ENCODE assay signal across 9 mouse cellular contexts in the genomic region with DNA sequence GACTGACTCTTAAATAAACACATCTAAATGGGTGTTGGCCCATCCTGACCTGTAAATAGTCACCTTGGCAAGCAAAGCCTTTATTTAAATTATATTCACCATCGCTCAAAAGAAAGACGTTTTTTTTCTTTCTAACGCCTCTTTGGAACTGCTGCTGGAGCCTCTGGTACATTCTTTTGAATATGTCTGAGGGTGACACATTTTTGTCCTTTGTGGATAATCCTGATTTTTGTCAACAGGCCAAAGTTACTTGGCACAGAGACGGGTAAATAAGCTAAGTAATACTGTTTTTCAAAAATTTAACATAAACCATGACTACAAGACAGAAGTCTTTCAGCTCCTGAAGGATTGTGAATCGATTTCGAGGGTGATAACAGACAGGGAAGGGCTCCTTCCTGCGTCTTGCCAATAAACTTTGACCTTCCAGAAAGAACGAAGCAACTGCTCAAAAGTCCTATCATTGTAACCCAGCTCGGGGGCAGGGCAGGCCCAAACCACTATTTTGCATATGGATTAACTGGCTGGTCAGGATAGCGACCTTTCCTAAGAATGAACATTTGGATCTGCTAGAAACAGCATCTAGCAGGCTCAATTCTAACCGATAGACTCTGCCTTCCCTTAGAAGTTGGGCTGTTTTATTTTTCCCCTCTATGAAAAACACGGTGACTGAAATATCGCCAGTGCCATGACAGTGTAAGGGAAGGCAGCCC. TPM values are rescaled to one million over a fixed set of nuclear protein-coding genes. Genes with fewer than 3 reads are reported as not detected.
DNase-seq lines count a peak whose midpoint lies in the region; ATAC-seq lines count a peak whose summit lies in the region.
"Had no signal": no experiment of that assay in that cellular context is flagged by ENCODE, and none has a peak within 500 bp of the region (broad histone marks: within the 10 kb centered on the region; RNA-seq: fewer than 3 reads in every experiment).

No protein-coding gene starts in this region.

- no peak for ATAC-seq in forebrain, embryonic 11.5 days (replicated peaks; ENCODE audit: low FRiP score)
- no peak for ATAC-seq in lung, embryonic 15.5 days (ENCODE audit: borderline replicate concordance, extremely low read depth, low FRiP score, low TSS enrichment)
- no peak for ATAC-seq in forebrain, embryonic 12.5 days (ENCODE audit: low FRiP score)
- no peak for ATAC-seq in stomach, embryonic 14.5 days (ENCODE audit: insufficient number of reproducible peaks, insufficient read depth, low FRiP score, low read depth)

- no peak overlapping the region for H3K4me3 ChIP-seq in forebrain, embryonic 11.5 days (ENCODE audit: low read depth, low read length)
- H3K4me3 ChIP-seq in forebrain, embryonic 10.5 days: no peak overlapping the region
- H3K4me3 ChIP-seq in lung, embryonic 15.5 days: no peak overlapping the region
- H3K4me3 ChIP-seq in forebrain, embryonic 12.5 days (replicated peaks): no peak overlapping the region
- no peak overlapping the region for H3K4me3 ChIP-seq in stomach, embryonic 14.5 days (ENCODE audit: low read depth, low read length)

- H3K9ac ChIP-seq in forebrain, embryonic 11.5 days (ENCODE audit: low read length): no peak overlapping the region
- no peak overlapping the region for H3K9ac ChIP-seq in lung, embryonic 15.5 days
- H3K9ac ChIP-seq in forebrain, embryonic 12.5 days: no peak overlapping the region
- no peak overlapping the region for H3K9ac ChIP-seq in stomach, embryonic 14.5 days (replicated peaks; ENCODE audit: low read depth, low read length)

- no peak overlapping the region for H3K27ac ChIP-seq in forebrain, embryonic 11.5 days (ENCODE audit: low read depth, low read length)
- no peak overlapping the region for H3K27ac ChIP-seq in forebrain, embryonic 10.5 days
- peak overlapping the region; percentile 77 for H3K27ac ChIP-seq in lung, embryonic 15.5 days
- H3K27ac ChIP-seq in forebrain, embryonic 12.5 days: peak overlapping the region; percentile 36
- H3K27ac ChIP-seq in stomach, embryonic 14.5 days (ENCODE audit: low read length): peak overlapping the region; percentile 70; the same call in 1 of the 2 replicates

- H3K4me1 ChIP-seq in forebrain, embryonic 11.5 days (replicated peaks; ENCODE audit: control insufficient read depth, insufficient read depth, low read length): 0 out of 2 replicates have a peak, but pooled peaks cover 4% of the 10 kb centered on the region
- peaks cover 46% of the 10 kb centered on the region for H3K4me1 ChIP-seq in forebrain, embryonic 10.5 days
- H3K4me1 ChIP-seq in lung, embryonic 15.5 days: peaks cover 44% of the 10 kb centered on the region
- peaks cover 42% of the 10 kb centered on the region for H3K4me1 ChIP-seq in forebrain, embryonic 12.5 days
- peaks cover 35% of the 10 kb centered on the region for H3K4me1 ChIP-seq in stomach, embryonic 14.5 days (ENCODE audit: control insufficient read depth, insufficient read depth, low read length)

- WGBS in forebrain, embryonic 11.5 days: 29% methylated on average over 13 of the region's 13 CpGs
- WGBS in forebrain, embryonic 10.5 days: 35% methylated on average over 13 of the region's 13 CpGs
- 34% methylated on average over 13 of the region's 13 CpGs for WGBS in lung, embryonic 15.5 days
- 24% methylated on average over 13 of the region's 13 CpGs for WGBS in forebrain, embryonic 12.5 days
- 39% methylated on average over 13 of the region's 13 CpGs for WGBS in stomach, embryonic 14.5 days

- DNase-seq in forebrain, embryonic 11.5 days (ENCODE audit: low spot score): peak; percentile 38
- DNase-seq in forebrain, embryonic 10.5 days (ENCODE audit: extremely low spot score, low spot score): no peak
- DNase-seq in lung, postnatal 36 days: no peak
- no peak for DNase-seq in retina, embryonic 14.5 days (ENCODE audit: low spot score)
- DNase-seq in kidney, postnatal 36 days: no peak
- DNase-seq: right cerebral cortex, postnatal 4 days had no signal

- no peak overlapping the region for H3K4me2 ChIP-seq in forebrain, embryonic 11.5 days (ENCODE audit: low read depth, low read length, severe bottlenecking)
- H3K4me2 ChIP-seq in lung, embryonic 15.5 days: no peak overlapping the region
- no peak overlapping the region for H3K4me2 ChIP-seq in forebrain, embryonic 12.5 days
- no peak overlapping the region for H3K4me2 ChIP-seq in stomach, embryonic 14.5 days (replicated peaks; ENCODE audit: low read depth, low read length)

- no peaks in the 10 kb centered on the region for H3K9me3 ChIP-seq in forebrain, embryonic 11.5 days (ENCODE audit: control insufficient read depth, low read length)
- H3K9me3 ChIP-seq in forebrain, embryonic 10.5 days: no peaks in the 10 kb centered on the region
- H3K9me3 ChIP-seq in lung, embryonic 15.5 days: no peaks in the 10 kb centered on the region
- H3K9me3 ChIP-seq in forebrain, embryonic 12.5 days: no peaks in the 10 kb centered on the region
- no peaks in the 10 kb centered on the region for H3K9me3 ChIP-seq in stomach, embryonic 14.5 days (ENCODE audit: control insufficient read depth, low read depth, low read length)

- H3K27me3 ChIP-seq in forebrain, embryonic 11.5 days (ENCODE audit: control insufficient read depth, insufficient read depth, low read length): no peaks in the 10 kb centered on the region
- peaks cover 23% of the 10 kb centered on the region for H3K27me3 ChIP-seq in forebrain, embryonic 10.5 days (ENCODE audit: poor library complexity, severe bottlenecking)
- no peaks in the 10 kb centered on the region for H3K27me3 ChIP-seq in lung, embryonic 15.5 days
- peaks cover 18% of the 10 kb centered on the region for H3K27me3 ChIP-seq in forebrain, embryonic 12.5 days
- H3K27me3 ChIP-seq in stomach, embryonic 14.5 days (ENCODE audit: control insufficient read depth, insufficient read depth, low read length): no peaks in the 10 kb centered on the region

- H3K36me3 ChIP-seq in forebrain, embryonic 11.5 days (ENCODE audit: control insufficient read depth, insufficient read depth, low read length): no peaks in the 10 kb centered on the region
- H3K36me3 ChIP-seq in forebrain, embryonic 10.5 days (replicated peaks): no peaks in the 10 kb centered on the region
- no peaks in the 10 kb centered on the region for H3K36me3 ChIP-seq in lung, embryonic 15.5 days
- H3K36me3 ChIP-seq in forebrain, embryonic 12.5 days (replicated peaks): no peaks in the 10 kb centered on the region
- no peaks in the 10 kb centered on the region for H3K36me3 ChIP-seq in stomach, embryonic 14.5 days (ENCODE audit: control insufficient read depth, insufficient read depth, low read length)

RNA-seq across cellular contexts. Expression of a gene that starts 3.4 kb away (rescaled TPM):
- polyA plus RNA-seq in forebrain, embryonic 11.5 days (2014; fragmentation: Nextera tagmentation; extraction: Ambion mirVana): 23.2 and 24.2 TPM in 2 replicates
- polyA plus RNA-seq in forebrain, embryonic 10.5 days (2016; fragmentation: Nextera tagmentation; extraction: Ambion mirVana): 16.8 and 18.3 TPM in 2 replicates
- polyA plus RNA-seq in lung, embryonic 15.5 days (2015; fragmentation: Nextera tagmentation; extraction: Ambion mirVana): 25.5 and 27.8 TPM in 2 replicates
- 20.7 and 20.9 TPM in 2 replicates for polyA plus RNA-seq in forebrain, embryonic 12.5 days (2016; fragmentation: Nextera tagmentation; extraction: Ambion mirVana)
- 34.0 and 35.7 TPM in 2 replicates for polyA plus RNA-seq in stomach, embryonic 14.5 days (2014; fragmentation: Nextera tagmentation; extraction: Ambion mirVana)

RNA-seq across cellular contexts. Expression of a gene that starts 54.5 kb away (rescaled TPM):
- not detected in 2 replicates for polyA plus RNA-seq in forebrain, embryonic 11.5 days (2014; fragmentation: Nextera tagmentation; extraction: Ambion mirVana)
- not detected in 2 replicates for polyA plus RNA-seq in forebrain, embryonic 10.5 days (2016; fragmentation: Nextera tagmentation; extraction: Ambion mirVana)
- polyA plus RNA-seq in lung, embryonic 15.5 days (2015; fragmentation: Nextera tagmentation; extraction: Ambion mirVana): not detected in 2 replicates
- polyA plus RNA-seq in forebrain, embryonic 12.5 days (2016; fragmentation: Nextera tagmentation; extraction: Ambion mirVana): not detected in 2 replicates
- not detected in 2 replicates for polyA plus RNA-seq in stomach, embryonic 14.5 days (2014; fragmentation: Nextera tagmentation; extraction: Ambion mirVana)

Comparison
In these comparisons a context has a peak if more than half of its experiments do, and no peak if none do; other contexts are left out.
1. H3K27ac ChIP-seq: peak in lung, embryonic 15.5 days (single experiment), forebrain, embryonic 12.5 days (single experiment) and stomach, embryonic 14.5 days (single experiment); none in forebrain, embryonic 11.5 days (single experiment) and forebrain, embryonic 10.5 days (single experiment).